Mouse (Mus musculus): ENCODE data around the gene Kcng4. TPM values are rescaled to one million over a fixed set of nuclear protein-coding genes. Genes with fewer than 3 reads are reported as not detected.

Gene Kcng4
- total RNA-seq, 2 experiments from 2014 or later = 2.1 to 2.9 TPM

- no peak for DNase-seq (ENCODE audit: low spot score in 2 of 2)
Measured at GRCm38 (mm10) chr8:119642960-119643359, 7.5 kb upstream of the Kcng4 start.

DNA sequence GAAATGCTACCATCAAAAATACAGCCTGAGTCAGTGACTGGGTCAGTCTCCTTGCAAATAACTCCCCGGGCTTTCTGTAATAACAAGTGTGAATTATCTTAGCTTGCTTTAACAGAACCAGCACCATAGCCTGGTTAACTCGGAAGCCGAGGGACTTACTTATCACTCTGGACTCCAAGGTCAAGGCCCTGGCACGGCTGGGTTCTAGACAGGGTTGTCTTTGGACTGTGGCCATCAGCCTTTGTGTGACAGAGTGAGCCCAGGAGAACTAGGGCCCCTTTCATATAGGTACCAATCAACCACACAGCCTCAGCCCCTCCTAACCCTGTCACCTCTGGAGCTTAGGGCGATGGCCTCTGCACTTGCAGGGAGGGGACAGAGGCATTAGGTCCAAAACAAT lies 5.6 kb upstream of the Kcng4 start:
- DNase-seq (ENCODE audit: low spot score in 2 of 2) = no peak

DNA sequence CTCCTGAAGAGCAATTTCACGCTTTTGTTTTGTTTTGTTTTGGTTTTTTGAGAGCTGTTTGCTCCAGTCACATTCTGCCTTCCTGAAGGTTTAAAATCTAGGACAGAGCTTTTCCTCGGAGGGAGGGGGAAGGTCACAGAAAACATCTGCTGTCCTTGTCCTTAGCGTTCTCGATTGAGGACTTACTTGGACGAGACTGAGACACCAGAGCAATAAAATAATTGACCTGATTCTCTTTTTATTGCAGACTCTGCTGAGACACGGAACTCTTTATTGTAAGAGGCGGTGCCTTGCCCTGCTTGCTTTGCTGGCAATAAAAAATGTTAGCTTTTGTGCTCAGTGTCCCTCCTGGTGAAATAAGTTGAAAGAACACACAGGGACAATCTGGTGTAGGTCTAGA lies 4.3 kb upstream of the Kcng4 start:
- no peak for DNase-seq (ENCODE audit: low spot score in 2 of 2)

- no peak for DNase-seq (ENCODE audit: low spot score in 2 of 2)
Measured at GRCm38 (mm10) chr8:119638261-119638660, 2.8 kb upstream of the Kcng4 start.

DNA sequence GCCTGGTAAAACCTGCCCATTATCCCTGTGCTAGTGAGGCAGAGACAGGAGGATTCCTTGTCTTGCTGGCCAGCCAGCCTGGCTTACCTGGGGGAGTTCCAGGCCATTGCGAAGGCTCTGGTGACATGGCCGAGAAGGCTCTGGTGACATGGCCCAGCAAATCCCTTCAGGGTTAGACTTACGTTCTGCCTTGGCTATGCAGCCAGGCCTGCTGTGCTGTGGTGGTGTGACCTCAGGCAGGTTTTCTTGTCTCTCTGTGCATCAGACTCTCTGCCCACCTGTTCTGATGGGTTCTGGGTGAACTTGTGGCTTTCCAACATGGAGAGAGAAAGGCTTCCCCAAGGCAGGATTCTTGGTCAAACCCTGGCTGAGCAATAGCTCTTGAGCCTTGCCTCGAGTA lies 1.9 kb upstream of the Kcng4 start:
- DNase-seq (ENCODE audit: low spot score in 2 of 2) = no peak

DNA sequence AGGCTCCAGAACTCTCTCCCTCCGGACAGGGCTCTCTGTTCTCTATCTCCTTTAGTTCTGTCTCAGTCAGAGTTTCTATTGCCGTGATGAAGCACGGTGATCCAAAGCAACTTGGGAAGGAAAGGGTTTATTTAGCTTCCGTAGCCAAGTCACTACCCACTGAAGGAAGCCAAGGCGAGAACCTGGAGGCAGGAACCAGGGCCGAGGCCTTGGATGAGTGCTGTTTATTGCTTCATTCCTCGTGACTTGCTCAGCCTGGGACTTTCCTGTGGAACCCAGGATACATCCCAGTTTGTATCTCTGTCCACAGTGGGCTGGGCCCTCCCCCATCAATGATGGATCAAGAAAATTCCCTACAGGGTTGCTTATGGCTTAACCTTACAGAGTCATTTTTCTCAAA lies 1.3 kb upstream of the Kcng4 start:
- no peak for DNase-seq (ENCODE audit: low spot score in 2 of 2)

DNA sequence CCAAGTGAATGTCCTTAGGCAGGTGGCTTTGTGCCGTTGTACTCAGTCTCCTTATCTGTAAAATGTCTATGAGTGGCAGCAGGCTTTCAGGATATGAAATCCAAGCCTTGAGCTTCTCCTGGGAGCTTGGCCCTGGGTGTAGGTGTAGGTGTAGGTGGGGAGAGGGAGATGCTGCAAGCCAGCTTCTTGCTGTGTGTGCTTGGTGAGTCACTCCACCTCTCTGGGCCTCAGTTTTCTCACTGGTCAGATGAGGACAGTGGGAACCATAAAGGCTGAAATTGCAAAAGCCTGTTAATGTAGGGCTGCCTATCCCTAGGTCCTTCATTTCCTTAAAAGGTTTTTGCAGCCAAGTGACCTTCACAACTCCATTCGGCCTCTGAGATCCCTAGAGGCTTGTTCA lies 478 bp upstream of the Kcng4 start:
- no peak for DNase-seq (ENCODE audit: low spot score in 2 of 2)

DNA sequence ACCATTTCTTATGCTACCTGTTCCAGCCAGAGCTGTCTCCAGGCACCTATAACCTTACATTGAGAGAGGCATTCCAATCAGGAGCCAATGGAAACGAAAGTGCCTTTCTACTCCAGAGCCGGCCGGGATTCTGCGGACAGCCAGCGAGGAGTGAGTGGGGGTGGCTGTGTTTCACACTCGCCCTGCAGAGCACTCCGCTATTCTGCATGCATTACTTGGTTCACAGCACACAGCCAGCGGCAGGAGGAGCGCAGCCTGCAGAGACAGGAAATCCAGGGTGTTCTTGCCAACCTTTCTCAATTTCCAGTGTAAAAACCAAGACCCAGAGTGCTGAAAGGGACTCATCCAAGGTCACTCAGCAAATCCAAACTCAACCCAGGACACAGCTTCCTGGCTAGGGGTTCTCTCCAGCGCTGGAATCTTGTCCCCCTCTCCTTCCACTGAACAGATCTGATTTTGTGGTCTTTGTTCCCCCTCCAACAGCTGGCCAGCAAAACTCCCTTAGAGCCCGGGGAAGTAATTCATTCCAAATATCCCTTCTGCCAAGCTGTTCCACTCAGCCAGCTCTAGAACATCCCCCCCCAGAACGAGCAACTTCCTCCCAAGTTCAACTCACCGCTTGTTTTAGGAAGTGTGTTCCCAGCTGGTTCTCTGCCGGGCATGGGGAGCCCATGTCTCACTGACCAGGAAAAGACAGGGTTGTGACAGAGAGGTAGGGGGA lies 704 bp downstream of the Kcng4 start:
- peak; percentile 19 to 37 for DNase-seq (ENCODE audit: low spot score in 2 of 2)

DNA sequence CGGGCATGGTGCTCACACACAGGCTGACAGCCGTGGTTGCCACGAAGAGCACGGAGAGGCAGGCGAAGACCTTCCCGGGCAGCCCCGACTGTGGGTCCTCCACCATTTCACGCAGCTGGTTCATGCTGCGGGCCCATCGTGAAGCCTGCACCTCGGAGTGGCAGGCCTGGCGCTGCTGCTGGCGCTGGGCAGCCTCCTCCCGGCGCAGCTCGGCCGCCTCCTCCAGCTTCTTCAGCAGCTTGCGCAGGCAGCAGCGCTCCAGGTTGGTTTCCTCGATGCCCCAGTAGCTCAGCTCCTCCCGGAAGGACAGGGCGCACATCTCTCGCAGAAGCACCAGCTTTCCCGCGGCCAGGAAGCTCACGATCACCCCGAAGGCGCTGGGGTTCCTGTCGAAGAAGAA lies 2.6 kb downstream of the Kcng4 start:
- DNase-seq (ENCODE audit: low spot score in 2 of 2) = no peak

- DNase-seq (ENCODE audit: low spot score in 2 of 2) = no peak
Measured at GRCm38 (mm10) chr8:119632246-119632645, 3.2 kb downstream of the Kcng4 start.

DNA sequence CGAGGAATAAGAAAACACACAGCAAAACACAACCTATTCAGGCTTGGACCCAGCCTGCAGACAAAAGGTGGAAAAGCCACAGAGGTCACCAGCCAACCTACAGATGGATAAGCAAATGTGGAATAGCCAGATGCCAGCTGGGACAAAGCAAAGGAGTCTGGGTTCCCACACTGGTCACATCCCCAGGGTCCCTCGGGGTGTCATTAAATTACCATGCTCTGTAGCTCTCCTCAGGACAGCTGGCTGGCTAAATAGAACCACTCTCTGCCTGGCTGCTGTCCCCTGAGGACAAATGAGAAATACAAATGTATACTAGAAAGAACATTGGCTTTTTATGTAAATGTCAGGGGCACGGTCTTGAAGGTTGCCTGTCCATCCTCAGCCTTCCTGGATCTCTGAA lies 4.6 kb downstream of the Kcng4 start:
- no peak for DNase-seq (ENCODE audit: low spot score in 2 of 2)

DNA sequence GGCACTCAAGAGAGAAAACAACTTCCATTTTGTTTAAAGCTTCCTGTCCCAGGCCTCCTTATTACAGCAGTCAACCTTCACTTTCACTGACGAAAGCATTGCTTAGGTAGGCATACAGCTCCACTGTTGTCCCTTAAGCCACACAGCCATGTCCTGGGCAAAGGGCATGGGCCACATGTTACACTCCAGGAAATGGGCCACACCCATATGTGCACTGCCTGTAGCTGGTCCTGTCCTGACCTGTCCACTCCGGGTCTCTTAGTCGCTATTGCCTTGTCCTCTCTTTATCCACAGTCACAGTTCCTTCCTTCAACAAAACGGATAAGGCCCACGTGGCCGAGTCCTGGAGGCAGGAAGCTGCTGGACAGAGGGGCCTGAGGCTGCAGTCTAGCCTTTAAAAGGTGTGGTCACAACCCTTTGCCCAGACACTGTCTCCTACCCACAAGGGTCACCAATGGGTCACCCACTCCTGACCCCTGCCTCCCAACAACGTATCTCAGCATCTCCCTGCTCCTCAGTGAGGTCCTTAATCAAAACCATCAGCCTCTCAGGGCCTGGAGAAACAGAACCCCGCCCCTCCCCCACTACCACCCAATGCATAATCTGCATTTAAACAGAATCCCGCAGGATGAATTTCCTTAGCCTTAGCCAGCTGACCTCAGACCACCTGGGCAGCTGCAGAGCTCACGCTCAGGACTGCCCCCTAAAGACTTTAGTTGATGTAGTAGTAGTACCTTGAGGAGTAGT lies 7.7 kb downstream of the Kcng4 start:
- no peak for DNase-seq (ENCODE audit: low spot score in 2 of 2)

- DNase-seq (ENCODE audit: low spot score in 2 of 2) = no peak
Measured at GRCm38 (mm10) chr8:119627199-119627598, 8.3 kb downstream of the Kcng4 start.

DNA sequence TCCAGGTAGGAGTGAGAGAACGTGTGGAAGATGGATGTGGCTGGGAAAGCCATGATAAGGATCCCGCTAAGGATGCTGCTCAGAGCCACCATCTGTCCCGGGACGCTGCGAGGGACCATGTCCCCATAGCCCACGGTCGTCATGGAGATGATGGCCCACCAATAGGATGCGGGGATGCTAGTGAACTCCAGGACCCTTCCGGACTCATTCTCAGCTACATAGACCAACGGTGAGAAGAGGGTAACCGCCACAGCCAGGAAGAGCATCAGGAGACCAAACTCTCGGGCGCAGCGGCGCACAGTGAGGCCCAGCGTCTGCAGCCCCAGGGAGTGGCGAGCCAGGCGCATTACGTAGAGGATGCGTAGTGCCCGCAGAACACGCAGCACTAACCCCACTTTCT lies 9.7 kb downstream of the Kcng4 start:
- no peak for DNase-seq (ENCODE audit: low spot score in 2 of 2)

- no peak for DNase-seq (ENCODE audit: low spot score in 2 of 2)
Measured at GRCm38 (mm10) chr8:119624916-119625315, 10.6 kb downstream of the Kcng4 start.

- no peak for DNase-seq (ENCODE audit: low spot score in 2 of 2)
Measured at GRCm38 (mm10) chr8:119623744-119624143, 11.7 kb downstream of the Kcng4 start.

- DNase-seq (ENCODE audit: low spot score in 2 of 2) = no peak
Measured at GRCm38 (mm10) chr8:119623061-119623460, 12.4 kb downstream of the Kcng4 start.

DNA sequence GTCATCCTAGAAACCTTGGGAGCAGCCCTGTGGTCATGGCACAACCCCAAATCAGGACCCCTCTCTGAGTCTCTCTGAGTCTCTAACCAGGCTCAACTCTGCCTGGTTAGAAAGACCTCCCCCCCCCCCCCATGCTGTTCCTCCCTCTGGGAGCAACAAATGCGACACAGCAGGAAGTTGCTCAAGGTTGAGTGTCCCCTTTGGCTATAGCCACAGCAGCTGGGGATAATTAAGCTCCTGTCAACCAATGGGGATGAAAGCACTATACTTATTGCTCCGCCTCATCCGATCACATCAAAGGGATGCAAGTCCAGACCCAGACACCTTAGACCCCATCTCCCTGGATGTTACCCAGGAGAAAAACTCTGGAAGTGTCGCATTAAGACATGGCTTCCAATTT lies 12.9 kb downstream of the Kcng4 start:
- no peak for DNase-seq (ENCODE audit: low spot score in 2 of 2)

GRCm38 (mm10) chr8:119620848-119621465 lies 14.5 kb downstream of the Kcng4 start:
- no peak for DNase-seq (ENCODE audit: low spot score in 2 of 2)

DNA sequence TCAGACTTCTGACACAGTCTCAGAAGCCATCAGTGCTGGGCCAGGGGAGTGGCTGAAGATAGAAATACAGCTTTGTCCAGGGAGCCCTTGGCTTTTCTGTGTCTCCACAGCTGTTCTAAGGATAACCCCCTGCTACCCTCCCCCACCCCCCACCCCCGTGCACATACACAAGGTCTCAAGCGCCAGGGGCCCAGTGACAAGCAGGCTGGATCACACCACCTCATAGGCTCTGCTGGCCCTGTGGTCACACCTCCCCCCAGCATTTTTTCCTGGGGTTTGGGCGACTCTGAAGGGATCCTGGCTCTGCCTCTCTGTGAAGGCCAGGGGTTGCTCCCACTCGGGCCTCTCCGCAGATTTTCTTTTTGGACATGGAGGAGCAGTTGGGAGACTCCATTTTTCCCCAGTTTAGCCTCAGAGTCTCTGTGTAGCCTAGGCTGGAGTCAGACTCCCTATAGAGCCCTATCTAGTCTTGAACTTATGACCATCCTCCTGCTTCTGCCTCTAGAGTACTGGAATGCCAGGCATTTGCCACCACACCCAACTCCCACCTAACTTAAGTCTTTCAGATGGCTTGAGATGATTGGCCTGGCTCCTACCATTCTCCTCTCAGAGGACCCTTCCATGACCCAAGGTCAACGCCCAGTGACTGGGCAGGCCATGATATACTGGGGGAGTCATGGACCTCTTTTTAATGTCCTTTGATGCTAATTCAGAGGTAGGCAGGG lies 15.2 kb downstream of the Kcng4 start:
- DNase-seq (ENCODE audit: low spot score in 2 of 2) = no peak

DNA sequence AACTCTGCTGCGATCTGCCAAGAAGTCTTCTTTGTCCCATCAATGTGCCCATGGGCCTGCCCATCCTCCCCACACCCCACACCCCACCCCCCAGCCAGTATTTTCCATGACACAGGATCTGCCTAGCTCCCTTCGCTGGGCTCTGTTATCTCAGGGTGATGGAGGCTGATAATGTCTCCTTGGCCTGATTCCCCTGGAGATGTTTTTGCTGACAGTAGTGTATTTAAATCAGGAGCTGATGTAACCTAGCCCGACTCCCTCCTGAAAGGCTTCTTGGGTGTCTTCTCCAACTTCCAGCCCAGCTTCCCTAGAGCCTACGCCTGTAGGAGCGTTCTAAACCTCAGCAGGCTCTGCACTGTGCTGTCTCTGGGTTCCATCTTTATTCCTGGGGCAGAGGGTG lies 16.6 kb downstream of the Kcng4 start:
- DNase-seq (ENCODE audit: low spot score in 2 of 2) = no peak

GRCm38 (mm10) chr8:119617586-119617985 lies 17.9 kb downstream of the Kcng4 start:
- DNase-seq (ENCODE audit: low spot score in 2 of 2) = no peak
